Mouse (Mus musculus): ENCODE measurements at regions not wholly inside any gene's neighbourhood (a gene's known extent, or its start where the extent isn't known, plus 50 kb on each side); places are given as distances from the start of the nearest gene placed in this dataset.

GRCm38 (mm10) chr13:63682341-63682740, 108.9 kb upstream of the Ptch1 start:
- Histone ChIP-seq H3K36me3 (replicated peaks) (no peaks in the 10 kb centered on the region), H3K27me3 (ENCODE audit: insufficient read depth, low read length) (peaks cover 8% of the 10 kb centered on the region), H3K9me3 (replicated peaks) (no peaks in the 10 kb centered on the region), H3K4me3 (ENCODE audit: low read depth, low read length) (no peak overlapping the region), H3K4me1 (ENCODE audit: insufficient read depth, low read depth, low read length) (no peaks in the 10 kb centered on the region)
- TF ChIP-seq CTCF (IDR thresholded peaks at IDR 0.05; ENCODE audit: low read depth, low read length) = no peak
- TF ChIP-seq TAL1 (conservative IDR thresholded peaks at IDR 0.05; ENCODE audit: low read depth, low read length) = no peak
- TF ChIP-seq POLR2AphosphoS5 (IDR thresholded peaks at IDR 0.05; ENCODE audit: insufficient replicate concordance, low read depth, low read length) = no peak
- TF ChIP-seq GATA2 (IDR thresholded peaks at IDR 0.05; ENCODE audit: borderline replicate concordance, low read depth, low read length) = no peak
- no peak for TF ChIP-seq GATA1 (IDR thresholded peaks at IDR 0.05; ENCODE audit: borderline replicate concordance, low read length)
- DNase-seq (ENCODE audit: low spot score) (no peak), ATAC-seq (ENCODE audit: extremely low read depth, insufficient number of reproducible peaks, low FRiP score, poor library complexity, severe bottlenecking) (no peak)

- no peak for DNase-seq (ENCODE audit: low spot score)
- ATAC-seq (ENCODE audit: extremely low read depth, insufficient number of reproducible peaks, low FRiP score, poor library complexity, severe bottlenecking) = no peak
These were observed 118.6 kb upstream of the Ptch1 start for GRCm38 (mm10) chr13:63691974-63692373.

GRCm38 (mm10) chr13:63693636-63694035, 120.2 kb upstream of the Ptch1 start:
- DNase-seq (ENCODE audit: low spot score) (no peak), ATAC-seq (ENCODE audit: extremely low read depth, insufficient number of reproducible peaks, low FRiP score, poor library complexity, severe bottlenecking) (no peak)
- no peaks in the 10 kb centered on the region for H3K36me3 ChIP-seq (replicated peaks)
- no peaks in the 10 kb centered on the region for H3K9me3 ChIP-seq (replicated peaks)
- no peak overlapping the region for H3K4me3 ChIP-seq (ENCODE audit: low read depth, low read length)
- peaks cover 3% of the 10 kb centered on the region; the same call in 1 of the 2 replicates for H3K4me1 ChIP-seq (ENCODE audit: insufficient read depth, low read depth, low read length)
- no peak for TF ChIP-seq GATA1 (IDR thresholded peaks at IDR 0.05; ENCODE audit: borderline replicate concordance, low read length)
- no peak for TF ChIP-seq GATA2 (IDR thresholded peaks at IDR 0.05; ENCODE audit: borderline replicate concordance, low read depth, low read length)
- H3K27me3 ChIP-seq (ENCODE audit: insufficient read depth, low read length) = peaks cover 4% of the 10 kb centered on the region; the same call in 1 of the 2 replicates

More at GRCm38 (mm10) chr13:63691974-63692373, 118.6 kb upstream of the Ptch1 start:
- Histone ChIP-seq H3K4me3 (ENCODE audit: low read depth, low read length) (no peak overlapping the region), H3K4me1 (ENCODE audit: insufficient read depth, low read depth, low read length) (peaks cover 3% of the 10 kb centered on the region; the same call in 1 of the 2 replicates), H3K36me3 (replicated peaks) (no peaks in the 10 kb centered on the region), H3K9me3 (replicated peaks) (no peaks in the 10 kb centered on the region), H3K27me3 (ENCODE audit: insufficient read depth, low read length) (peaks cover 6% of the 10 kb centered on the region; the same call in 1 of the 2 replicates)
- TF ChIP-seq CTCF (IDR thresholded peaks at IDR 0.05; ENCODE audit: low read depth, low read length) (no peak), POLR2AphosphoS5 (IDR thresholded peaks at IDR 0.05; ENCODE audit: insufficient replicate concordance, low read depth, low read length) (no peak), TAL1 (conservative IDR thresholded peaks at IDR 0.05; ENCODE audit: low read depth, low read length) (no peak), GATA1 (IDR thresholded peaks at IDR 0.05; ENCODE audit: borderline replicate concordance, low read length) (no peak), GATA2 (IDR thresholded peaks at IDR 0.05; ENCODE audit: borderline replicate concordance, low read depth, low read length) (no peak)

GRCm38 (mm10) chr13:63696399-63696798, 118.6 kb upstream of the Ercc6l2 start:
- H3K4me1 ChIP-seq (ENCODE audit: insufficient read depth, low read depth, low read length) = peaks cover 8% of the 10 kb centered on the region
- H3K27me3 ChIP-seq (ENCODE audit: insufficient read depth, low read length) = peaks cover 6% of the 10 kb centered on the region
- no peaks in the 10 kb centered on the region for H3K36me3 ChIP-seq (replicated peaks)
- H3K9me3 ChIP-seq (replicated peaks) = no peaks in the 10 kb centered on the region
- DNase-seq (ENCODE audit: low spot score) (peak; percentile 28), ATAC-seq (ENCODE audit: extremely low read depth, insufficient number of reproducible peaks, low FRiP score, poor library complexity, severe bottlenecking) (peak; percentile 57; the same call in 1 of the 2 replicates)
- no peak overlapping the region for H3K4me3 ChIP-seq (ENCODE audit: low read depth, low read length)
- TF ChIP-seq CTCF (IDR thresholded peaks at IDR 0.05; ENCODE audit: low read depth, low read length) (0 out of 2 replicates have a peak, but pooled peaks have one; percentile 49), TAL1 (conservative IDR thresholded peaks at IDR 0.05; ENCODE audit: low read depth, low read length) (no peak), POLR2AphosphoS5 (IDR thresholded peaks at IDR 0.05; ENCODE audit: insufficient replicate concordance, low read depth, low read length) (no peak), GATA2 (IDR thresholded peaks at IDR 0.05; ENCODE audit: borderline replicate concordance, low read depth, low read length) (no peak), GATA1 (IDR thresholded peaks at IDR 0.05; ENCODE audit: borderline replicate concordance, low read length) (no peak)

- no peak for DNase-seq (ENCODE audit: low spot score)
- Histone ChIP-seq H3K27me3 (ENCODE audit: insufficient read depth, low read length) (peaks cover 25% of the 10 kb centered on the region), H3K4me1 (ENCODE audit: insufficient read depth, low read depth, low read length) (peaks cover 12% of the 10 kb centered on the region), H3K9me3 (replicated peaks) (no peaks in the 10 kb centered on the region), H3K36me3 (replicated peaks) (no peaks in the 10 kb centered on the region), H3K4me3 (ENCODE audit: low read depth, low read length) (no peak overlapping the region)
- ATAC-seq (ENCODE audit: extremely low read depth, insufficient number of reproducible peaks, low FRiP score, poor library complexity, severe bottlenecking) = no peak
- TF ChIP-seq TAL1 (conservative IDR thresholded peaks at IDR 0.05; ENCODE audit: low read depth, low read length) (no peak), POLR2AphosphoS5 (IDR thresholded peaks at IDR 0.05; ENCODE audit: insufficient replicate concordance, low read depth, low read length) (no peak), GATA2 (IDR thresholded peaks at IDR 0.05; ENCODE audit: borderline replicate concordance, low read depth, low read length) (no peak), GATA1 (IDR thresholded peaks at IDR 0.05; ENCODE audit: borderline replicate concordance, low read length) (no peak), CTCF (IDR thresholded peaks at IDR 0.05; ENCODE audit: low read depth, low read length) (no peak)
These were observed 115.4 kb upstream of the Ercc6l2 start for GRCm38 (mm10) chr13:63699624-63700023.

GRCm38 (mm10) chr13:63700747-63701146, 114.3 kb upstream of the Ercc6l2 start:
- DNase-seq (ENCODE audit: low spot score) (no peak), ATAC-seq (ENCODE audit: extremely low read depth, insufficient number of reproducible peaks, low FRiP score, poor library complexity, severe bottlenecking) (no peak)
- no peak overlapping the region for H3K4me3 ChIP-seq (ENCODE audit: low read depth, low read length)
- H3K9me3 ChIP-seq (replicated peaks) = no peaks in the 10 kb centered on the region
- no peaks in the 10 kb centered on the region for H3K36me3 ChIP-seq (replicated peaks)
- peaks cover 36% of the 10 kb centered on the region for H3K27me3 ChIP-seq (ENCODE audit: insufficient read depth, low read length)
- TF ChIP-seq TAL1 (conservative IDR thresholded peaks at IDR 0.05; ENCODE audit: low read depth, low read length) = 0 out of 2 replicates have a peak, but pooled peaks have one; percentile 10
- no peak for TF ChIP-seq GATA1 (IDR thresholded peaks at IDR 0.05; ENCODE audit: borderline replicate concordance, low read length)
- H3K4me1 ChIP-seq (ENCODE audit: insufficient read depth, low read depth, low read length) = peaks cover 12% of the 10 kb centered on the region
